Mouse (Mus musculus) forebrain, postnatal 0 days (tissue): ENCODE measurements around the gene Nt5dc2. TPM values are rescaled to one million over a fixed set of nuclear protein-coding genes. Genes with fewer than 3 reads are reported as not detected.
A peak's percentile ranks its signal among the peaks of the same experiment; 100 is the strongest.

ENCODE experiments used
- ATAC-seq: fragments of 200-750 bp; cut with Nextera tagmentation; 2 replicates; pipeline ENCODE4 v1.8.0; 2017; ENCODE audit warnings: mild to moderate bottlenecking, moderate library complexity
- DNase-seq: peaks from one replicate; pipeline ENCODE4 v3.0.0-alpha.2; 2015
- H3K27ac ChIP-seq: fragments of 300-500 bp; sonication (generic); 2 replicates; pipeline ENCODE4 v1.5.1; 2014; ENCODE audit warnings: low read depth, mild to moderate bottlenecking, antibody characterized with exemption, low read length, moderate library complexity, mixed read lengths
- H3K27me3 ChIP-seq: fragments of 300-500 bp; sonication (generic); 2 replicates; pipeline ENCODE4 v1.6.1; 2014; ENCODE audit warnings: mild to moderate bottlenecking, low read length, mixed read lengths; ENCODE audit not compliant: insufficient read depth
- H3K36me3 ChIP-seq: fragments of 300-500 bp; sonication (generic); 2 replicates; pipeline ENCODE4 v1.6.1; 2014; ENCODE audit warnings: mild to moderate bottlenecking, moderate library complexity; ENCODE audit not compliant: insufficient read depth
- H3K4me1 ChIP-seq: fragments of 300-500 bp; sonication (generic); 2 replicates; pipeline ENCODE4 v1.6.1; 2014; ENCODE audit warnings: antibody characterized with exemption; ENCODE audit not compliant: insufficient read depth
- H3K4me2 ChIP-seq: fragments of 300-500 bp; sonication (generic); 2 replicates; pipeline ENCODE4 v1.6.1; 2014; ENCODE audit warnings: low read depth, mild to moderate bottlenecking, moderate library complexity
- H3K4me3 ChIP-seq: fragments of 300-500 bp; sonication (generic); 2 replicates; pipeline ENCODE4 v1.5.1; 2014; ENCODE audit warnings: low read depth, low read length, mixed read lengths
- H3K9ac ChIP-seq: fragments of 300-500 bp; sonication (generic); 2 replicates; pipeline ENCODE4 v1.6.1; 2014; ENCODE audit warnings: mild to moderate bottlenecking
- H3K9me3 ChIP-seq: fragments of 300-500 bp; sonication (generic); 2 replicates; pipeline ENCODE4 v1.6.1; 2016; ENCODE audit warnings: low read length
- CTCF ChIP-seq: sonication (generic); IDR thresholded peaks from 2 replicates; pipeline ENCODE4 v1.5.1; 2016; ENCODE audit warnings: antibody characterized with exemption, control low read depth, low read depth
- WGBS: fragments of 180-500 bp; shearing (Covaris S2); extraction: QIAGEN DNeasy Blood & Tissue Kit; methylation state at CpG from one replicate; pipeline ENCODE4 v1.1.7; 2014; 5-methylcytosine and 5-hydroxymethylcytosine counted together
- polyA plus RNA-seq: library from polyadenylated mRNA; unstranded; fragments of >200 nt; fragmentation: Nextera tagmentation; extraction: Ambion mirVana; gene quantifications from 2 replicates; pipeline ENCODE4 v1.2.1, GENCODE M21; 2015
- total RNA-seq: library from RNA; depleted of rRNA; stranded (reverse); fragments of >200 nt; gene quantifications from 2 replicates; pipeline ENCODE4 v1.2.3, GENCODE M21; 2014

Gene Nt5dc2
- total and polyA plus RNA-seq, 2 experiments from 2014 or later: 80.3 to 107 TPM

DNA sequence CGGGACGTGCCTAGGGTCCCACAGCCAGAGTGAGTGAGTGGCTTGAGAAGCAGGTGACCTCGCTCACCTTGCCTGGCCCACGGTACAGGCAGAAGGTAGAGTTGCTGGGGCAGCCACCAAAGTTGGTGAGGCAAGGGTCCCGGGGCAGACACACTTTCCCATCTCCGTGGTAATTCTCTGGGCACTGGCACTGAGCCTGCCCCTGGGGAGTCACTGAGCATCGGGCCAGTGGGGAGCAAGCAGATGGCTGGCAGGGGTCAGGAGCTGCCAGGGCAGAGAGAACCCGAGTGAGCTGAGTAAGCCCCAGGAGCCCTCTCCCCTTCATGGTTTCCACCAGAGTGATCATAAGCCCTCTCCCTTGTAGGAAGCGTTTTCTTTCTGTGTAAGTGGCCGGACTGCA lies 30.8 kb downstream of the Nt5dc2 start:
- no peak overlapping the region for H3K4me2 ChIP-seq
- no peaks in the 10 kb centered on the region for H3K4me1 ChIP-seq
- no peak overlapping the region for H3K27ac ChIP-seq
- no peak for DNase-seq
- H3K4me3 ChIP-seq: no peak overlapping the region
- ATAC-seq: no peak
- H3K9ac ChIP-seq: no peak overlapping the region
- H3K36me3 ChIP-seq: no peaks in the 10 kb centered on the region
- no peaks in the 10 kb centered on the region for H3K27me3 ChIP-seq
- no peaks in the 10 kb centered on the region for H3K9me3 ChIP-seq
- 71% methylated on average over 10 of the region's 10 CpGs for WGBS
- no peak for TF ChIP-seq CTCF

DNA sequence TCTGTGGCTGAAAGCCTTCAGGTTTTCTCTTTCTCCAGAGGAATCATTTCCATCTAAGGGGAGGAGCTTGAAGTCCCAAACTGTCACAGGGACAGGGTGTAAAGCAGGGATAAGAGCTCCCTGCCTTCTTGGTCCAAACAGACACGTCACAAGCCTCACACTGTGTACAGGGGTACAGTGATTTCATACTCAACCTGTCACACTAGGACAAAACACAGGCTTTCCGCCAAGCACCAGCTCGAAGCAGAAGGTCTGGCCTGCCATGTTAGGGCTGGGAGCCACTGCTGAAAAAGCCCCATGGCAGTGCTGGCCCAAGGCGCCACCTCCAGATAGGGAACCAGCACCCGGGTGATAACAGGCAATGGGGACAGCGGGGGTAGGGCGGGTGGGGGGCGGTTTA lies 33.2 kb downstream of the Nt5dc2 start:
- H3K27ac ChIP-seq: no peak overlapping the region
- H3K36me3 ChIP-seq: no peaks in the 10 kb centered on the region
- TF ChIP-seq CTCF: no peak
- WGBS: 69% methylated on average over 8 of the region's 8 CpGs
- no peaks in the 10 kb centered on the region for H3K27me3 ChIP-seq
- no peak overlapping the region for H3K4me2 ChIP-seq
- DNase-seq: no peak
- ATAC-seq: 0 out of 2 replicates have a peak, but pooled peaks have one; percentile 32
- no peaks in the 10 kb centered on the region for H3K9me3 ChIP-seq
- no peak overlapping the region for H3K9ac ChIP-seq
- no peaks in the 10 kb centered on the region for H3K4me1 ChIP-seq
- H3K4me3 ChIP-seq: no peak overlapping the region

DNA sequence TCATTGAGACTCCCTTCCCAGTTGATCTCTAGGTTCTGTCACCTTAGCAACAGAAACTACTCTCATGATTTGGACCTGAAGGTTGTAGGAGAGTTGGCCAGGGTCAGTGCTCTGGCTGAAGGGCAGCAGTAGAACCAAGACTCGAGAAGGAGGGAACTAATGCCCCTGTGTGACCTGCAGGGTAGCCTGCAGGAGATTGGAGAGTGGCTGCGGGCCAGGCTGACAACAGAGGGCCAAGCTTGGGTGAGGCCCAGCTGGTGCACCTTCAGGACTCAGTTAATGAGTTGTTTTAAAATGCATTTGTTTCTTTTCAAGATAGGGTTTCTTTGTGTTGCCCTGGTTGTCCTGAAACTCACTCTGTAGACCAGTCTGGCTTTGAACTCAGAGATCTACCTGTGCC lies 34.2 kb downstream of the Nt5dc2 start:
- Histone ChIP-seq H3K36me3 (no peaks in the 10 kb centered on the region; the same call in 1 of the 2 replicates), H3K4me3 (no peak overlapping the region), H3K27me3 (no peaks in the 10 kb centered on the region), H3K9me3 (no peaks in the 10 kb centered on the region), H3K4me2 (no peak overlapping the region), H3K27ac (no peak overlapping the region), H3K9ac (no peak overlapping the region), H3K4me1 (no peaks in the 10 kb centered on the region)
- no peak for ATAC-seq
- 51% methylated on average over 2 of the region's 2 CpGs for WGBS
- no peak for DNase-seq
- TF ChIP-seq CTCF: no peak

DNA sequence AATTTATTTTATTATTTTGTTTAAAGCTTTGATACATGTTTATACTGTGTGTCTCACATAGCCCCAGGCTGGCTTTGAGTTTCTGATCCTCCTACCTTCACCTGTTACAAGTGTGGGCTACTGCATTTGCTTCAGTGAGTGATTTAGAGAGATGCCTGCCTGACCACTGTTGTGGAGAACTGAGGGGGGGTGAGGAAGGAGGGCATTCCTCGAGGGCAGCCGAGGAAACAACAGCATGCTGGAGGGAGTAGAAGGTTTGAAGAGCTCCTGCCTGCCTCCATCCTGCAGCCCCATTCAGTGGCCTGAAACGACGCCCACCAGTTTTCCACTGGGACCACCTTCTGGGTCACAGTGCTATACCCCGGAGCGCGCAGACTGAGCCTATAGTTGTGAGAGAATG lies 34.6 kb downstream of the Nt5dc2 start:
- Histone ChIP-seq H3K27ac (no peak overlapping the region), H3K27me3 (no peaks in the 10 kb centered on the region), H3K4me1 (no peaks in the 10 kb centered on the region), H3K9me3 (no peaks in the 10 kb centered on the region), H3K4me3 (no peak overlapping the region), H3K36me3 (peaks cover under 1% of the 10 kb centered on the region; the same call in 1 of the 2 replicates), H3K4me2 (no peak overlapping the region), H3K9ac (no peak overlapping the region)
- ATAC-seq: no peak
- DNase-seq: no peak
- WGBS: 67% methylated on average over 7 of the region's 7 CpGs
- no peak for TF ChIP-seq CTCF

DNA sequence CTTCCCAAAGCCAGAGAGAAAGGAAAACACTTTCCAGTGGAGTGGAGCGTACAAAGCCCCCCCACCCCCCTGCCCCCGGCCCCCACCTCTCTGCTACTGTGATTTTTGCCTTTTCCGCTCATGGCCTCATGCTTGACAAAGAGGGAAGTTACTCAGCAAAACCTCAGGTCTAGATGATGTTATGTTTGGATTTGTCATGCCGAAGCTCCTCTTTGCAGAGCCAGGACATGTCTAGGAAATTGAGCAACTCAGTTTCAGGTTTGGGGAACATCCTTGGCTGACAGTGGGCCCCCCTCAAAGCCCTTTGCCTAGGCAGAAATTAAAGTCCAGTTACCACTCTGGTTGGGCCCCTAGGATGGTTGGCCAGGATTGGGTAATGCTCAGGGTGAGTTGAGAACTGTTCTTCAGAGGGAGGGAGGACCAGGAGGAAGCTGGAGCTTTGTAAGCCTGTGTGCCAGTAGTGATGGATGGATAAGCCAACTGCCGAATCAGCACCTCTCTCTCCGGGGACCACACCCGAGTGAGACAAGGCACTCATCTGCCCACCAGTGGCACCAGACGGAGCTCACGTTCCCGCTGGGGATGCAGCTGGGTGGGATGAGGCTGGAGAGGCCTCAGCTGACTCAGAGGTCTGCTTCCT lies 35.3 kb downstream of the Nt5dc2 start:
- no peak for DNase-seq
- H3K27ac ChIP-seq: no peak overlapping the region

DNA sequence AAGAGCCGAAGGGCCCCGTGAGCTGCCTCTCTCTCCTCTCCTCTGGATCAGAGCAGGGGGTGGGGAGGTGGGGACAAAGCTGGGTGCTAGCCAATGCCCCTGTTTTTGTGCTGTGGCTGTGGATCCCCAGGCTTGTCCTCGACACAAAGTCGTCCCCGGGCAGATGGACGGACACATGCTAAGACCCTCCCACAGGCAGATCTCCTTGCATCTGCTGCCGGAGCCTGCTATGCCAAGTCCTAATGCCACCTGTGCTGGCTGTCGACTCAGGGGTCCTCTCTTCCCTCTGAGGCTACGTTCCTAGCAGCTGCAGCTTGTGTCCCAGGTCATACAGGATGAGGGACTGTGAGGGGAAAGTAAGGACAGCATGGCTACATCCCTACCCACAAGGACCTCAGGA lies 36.0 kb downstream of the Nt5dc2 start:
- 43% methylated on average over 9 of the region's 9 CpGs for WGBS
- no peaks in the 10 kb centered on the region for H3K27me3 ChIP-seq
- no peak for TF ChIP-seq CTCF
- no peak overlapping the region for H3K4me2 ChIP-seq
- no peak overlapping the region for H3K4me3 ChIP-seq
- H3K27ac ChIP-seq: no peak overlapping the region
- ATAC-seq (no peak), DNase-seq (no peak)
- peaks cover 14% of the 10 kb centered on the region for H3K36me3 ChIP-seq
- H3K9ac ChIP-seq: no peak overlapping the region
- no peaks in the 10 kb centered on the region for H3K9me3 ChIP-seq
- no peaks in the 10 kb centered on the region for H3K4me1 ChIP-seq

More for the DNA sequence above, 35.3 kb downstream of the Nt5dc2 start:
- no peak overlapping the region for H3K9ac ChIP-seq
- 62% methylated on average over 10 of the region's 10 CpGs for WGBS
- no peaks in the 10 kb centered on the region for H3K27me3 ChIP-seq
- no peak for TF ChIP-seq CTCF
- no peaks in the 10 kb centered on the region for H3K9me3 ChIP-seq
- H3K4me3 ChIP-seq: no peak overlapping the region
- H3K4me1 ChIP-seq: no peaks in the 10 kb centered on the region
- H3K4me2 ChIP-seq: no peak overlapping the region
- H3K36me3 ChIP-seq: peaks cover 7% of the 10 kb centered on the region
- no peak for ATAC-seq

DNA sequence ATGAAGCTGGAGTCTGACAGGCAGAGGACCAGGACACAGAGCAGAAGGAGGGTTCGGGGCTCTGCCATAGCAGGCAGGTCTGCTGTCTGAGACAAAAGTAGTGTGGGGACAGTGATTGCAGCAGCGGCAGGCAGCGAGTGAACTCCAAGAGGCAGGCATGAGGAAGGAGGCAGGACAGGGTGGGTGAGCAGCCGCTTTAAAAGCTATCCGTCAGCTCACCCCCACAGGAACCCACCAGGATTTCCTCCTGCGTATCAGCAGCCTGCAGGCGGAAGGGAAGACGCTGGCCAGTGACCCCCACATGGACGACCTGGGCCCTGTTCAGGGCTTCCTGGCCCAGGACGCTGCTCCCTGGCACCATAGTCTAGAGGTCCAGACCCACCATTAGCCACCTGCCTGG lies 37.6 kb downstream of the Nt5dc2 start, which contains the start of gene Stab1:
Gene Stab1, minus strand, starts transcription at position 217 of the 400 bp plus-strand sequence.
- Histone ChIP-seq H3K4me3 (no peak within 1 kb of the TSS), H3K9ac (no peak within 1 kb of the TSS), H3K27ac (0 out of 2 replicates have a peak within 1 kb of the TSS, but pooled peaks have one; percentile 15), H3K4me1 (no peaks in the 10 kb centered on the region), H3K27me3 (no peaks in the 10 kb centered on the region), H3K4me2 (no peak within 1 kb of the TSS), H3K36me3 (peaks cover 30% of the 10 kb centered on the region), H3K9me3 (no peaks in the 10 kb centered on the region)
- DNase-seq (no peak), ATAC-seq (no peak)
- no peak for TF ChIP-seq CTCF
- 56% methylated on average over 10 of the region's 10 CpGs for WGBS
